Comparison of ENCODE assay signal across 8 mouse cellular contexts in genomic region chr2:91194624-91195332, GRCm38 (mm10). TPM values are rescaled to one million over a fixed set of nuclear protein-coding genes. Genes with fewer than 3 reads are reported as not detected.
DNase-seq lines count a peak whose midpoint lies in the region; ATAC-seq and TF ChIP-seq lines count a peak whose summit lies in the region.

No protein-coding gene starts in this region.

- H3K27me3 ChIP-seq in embryonic facial prominence, embryonic 10.5 days (replicated peaks; ENCODE audit: low read depth, poor library complexity, severe bottlenecking), result peaks cover 20% of the 10 kb centered on the region; the same call in 1 of the 2 replicates
- H3K27me3 ChIP-seq in kidney, adult 2 months (replicated peaks; ENCODE audit: control insufficient read depth, insufficient read depth, low read length), result no peaks in the 10 kb centered on the region
- H3K27me3 ChIP-seq in lung, embryonic 16.5 days (ENCODE audit: control insufficient read depth, insufficient read depth, low read depth, low read length), result no peaks in the 10 kb centered on the region

- no peaks in the 10 kb centered on the region for H3K36me3 ChIP-seq in embryonic facial prominence, embryonic 10.5 days (replicated peaks)
- no peaks in the 10 kb centered on the region for H3K36me3 ChIP-seq in kidney, adult 2 months (ENCODE audit: control insufficient read depth, insufficient read depth, low read length)
- H3K36me3 ChIP-seq in lung, embryonic 16.5 days (ENCODE audit: control insufficient read depth, insufficient read depth, low read length), result no peaks in the 10 kb centered on the region

- no peaks in the 10 kb centered on the region for H3K9me3 ChIP-seq in embryonic facial prominence, embryonic 10.5 days
- no peaks in the 10 kb centered on the region for H3K9me3 ChIP-seq in lung, embryonic 16.5 days (ENCODE audit: control insufficient read depth, low read length)

- peaks cover 16% of the 10 kb centered on the region for H3K4me1 ChIP-seq in embryonic facial prominence, embryonic 10.5 days
- H3K4me1 ChIP-seq in kidney, adult 2 months (ENCODE audit: control insufficient read depth, insufficient read depth, low read length), result peaks cover 4% of the 10 kb centered on the region; the same call in 1 of the 2 replicates
- H3K4me1 ChIP-seq in lung, embryonic 16.5 days (replicated peaks; ENCODE audit: control insufficient read depth, insufficient read depth, low read length), result peaks cover 17% of the 10 kb centered on the region; the same call in 1 of the 2 replicates

- peak; percentile 69 to 77 for DNase-seq in adrenal gland, adult 18-20 months (ENCODE audit: low spot score in 2 of 2)
- DNase-seq in embryonic facial prominence, embryonic 10.5 days (ENCODE audit: low spot score), result peak; percentile 83
- DNase-seq in heart, adult 8-10 months (ENCODE audit: low spot score), result peak; percentile 84
- peak; percentile 95 for DNase-seq in kidney, adult 2 months
- DNase-seq in ovary, adult 18-20 months (ENCODE audit: low spot score), result peak; percentile 76
- peak; percentile 63 to 75 for DNase-seq in urinary bladder, postnatal 4 days (ENCODE audit: low spot score in 2 of 2)

- H3K4me2 ChIP-seq in lung, embryonic 16.5 days (ENCODE audit: low read depth, low read length), result peak overlapping the region; percentile 55

- peak; percentile 12 for TF ChIP-seq POLR2A in kidney, adult 2 months (IDR thresholded peaks at IDR 0.05; ENCODE audit: low read depth, low read length)

- H3K9ac ChIP-seq in lung, embryonic 16.5 days (ENCODE audit: low read length), result peak overlapping the region; percentile 56

- peak overlapping the region; percentile 57 for H3K4me3 ChIP-seq in embryonic facial prominence, embryonic 10.5 days
- peak overlapping the region; percentile 83 for H3K4me3 ChIP-seq in kidney, adult 2 months (ENCODE audit: insufficient read depth, low read depth, low read length)
- peak overlapping the region; percentile 39 for H3K4me3 ChIP-seq in lung, embryonic 16.5 days (ENCODE audit: low read length)

- under 1% methylated on average over 27 of the region's 27 CpGs for WGBS in embryonic facial prominence, embryonic 10.5 days
- WGBS in kidney, adult 2 months, result 2% methylated on average over 27 of the region's 27 CpGs
- WGBS in lung, embryonic 16.5 days, result under 1% methylated on average over 27 of the region's 27 CpGs

- ATAC-seq in CD4-positive, CD25-positive, alpha-beta regulatory T cell, adult 4 months, result peak; percentile 76
- peak; percentile 94 for ATAC-seq in lung, embryonic 16.5 days (ENCODE audit: low read depth)

- TF ChIP-seq CTCF in kidney, adult 2 months (conservative IDR thresholded peaks at IDR 0.05; ENCODE audit: insufficient read depth, insufficient read length, low read depth, low read length), result peak; percentile 77

- H3K27ac ChIP-seq in embryonic facial prominence, embryonic 10.5 days (replicated peaks), result peak overlapping the region; percentile 75
- H3K27ac ChIP-seq in kidney, adult 2 months (ENCODE audit: insufficient read depth, low read depth, low read length), result peak overlapping the region; percentile 93
- peak overlapping the region; percentile 90 for H3K27ac ChIP-seq in lung, embryonic 16.5 days (ENCODE audit: low read length)

RNA-seq across cellular contexts. Expression of gene Nr1h3, which starts 7.9 kb away (rescaled TPM):
- polyA plus RNA-seq in CD4-positive, CD25-positive, alpha-beta regulatory T cell, adult 4 months (2017; shearing (Covaris generic)), result 1 to 10 TPM; 1.4 to 1.8 TPM
- 10 to 100 TPM; 22.2 to 53.1 TPM for total RNA-seq in adrenal gland, adult 18-20 months (2021)
- 1.1 and 1.4 TPM in 2 replicates for polyA plus RNA-seq in embryonic facial prominence, embryonic 10.5 days (2016; fragmentation: Nextera tagmentation; extraction: Ambion mirVana)
- 10 to 100 TPM; 15.6 to 31.0 (median 22.5) TPM for total RNA-seq in heart, adult 8-10 months (2022)
- 92.2 and 106 TPM in 2 replicates for polyA plus RNA-seq in kidney, adult 2 months (2012; rRNA removed)
- polyA plus RNA-seq in lung, embryonic 16.5 days (2015; fragmentation: Nextera tagmentation; extraction: Ambion mirVana), result 27.0 and 30.8 TPM in 2 replicates

RNA-seq across cellular contexts. Expression of gene Acp2, which starts 7.9 kb away (rescaled TPM):
- polyA plus RNA-seq in CD4-positive, CD25-positive, alpha-beta regulatory T cell, adult 4 months (2017; shearing (Covaris generic)), result 10 to 100 TPM; 17.9 to 25.7 TPM
- total RNA-seq in adrenal gland, adult 18-20 months (2021), result 10 to 100 TPM; 38.5 to 43.7 TPM
- 26.0 and 29.0 TPM in 2 replicates for polyA plus RNA-seq in embryonic facial prominence, embryonic 10.5 days (2016; fragmentation: Nextera tagmentation; extraction: Ambion mirVana)
- 10 to 100 TPM; 14.3 to 17.5 (median 16.7) TPM for total RNA-seq in heart, adult 8-10 months (2022)
- polyA plus RNA-seq in kidney, adult 2 months (2012; rRNA removed), result 27.0 and 31.7 TPM in 2 replicates
- 32.6 and 33.3 TPM in 2 replicates for polyA plus RNA-seq in lung, embryonic 16.5 days (2015; fragmentation: Nextera tagmentation; extraction: Ambion mirVana)

RNA-seq across cellular contexts. Expression of gene Madd, which starts 11.1 kb away (rescaled TPM):
- 10 to 100 TPM; 58.7 to 84.7 TPM for polyA plus RNA-seq in CD4-positive, CD25-positive, alpha-beta regulatory T cell, adult 4 months (2017; shearing (Covaris generic))
- 10 to 100 TPM; 22.2 TPM for total RNA-seq in adrenal gland, adult 18-20 months (2021)
- 12.1 and 13.4 TPM in 2 replicates for polyA plus RNA-seq in embryonic facial prominence, embryonic 10.5 days (2016; fragmentation: Nextera tagmentation; extraction: Ambion mirVana)
- total RNA-seq in heart, adult 8-10 months (2022), result 1 to 10 TPM; 4.9 to 6.9 (median 6.1) TPM
- 12.7 and 14.7 TPM in 2 replicates for polyA plus RNA-seq in kidney, adult 2 months (2012; rRNA removed)
- 10.4 and 12.7 TPM in 2 replicates for polyA plus RNA-seq in lung, embryonic 16.5 days (2015; fragmentation: Nextera tagmentation; extraction: Ambion mirVana)

RNA-seq across cellular contexts. Expression of gene Ddb2, which starts 42.0 kb away (rescaled TPM):
- 10 to 100 TPM; 79.4 to 79.5 TPM for polyA plus RNA-seq in CD4-positive, CD25-positive, alpha-beta regulatory T cell, adult 4 months (2017; shearing (Covaris generic))
- 1 to 10 TPM; 8.2 to 8.4 TPM for total RNA-seq in adrenal gland, adult 18-20 months (2021)
- polyA plus RNA-seq in embryonic facial prominence, embryonic 10.5 days (2016; fragmentation: Nextera tagmentation; extraction: Ambion mirVana), result 9.3 and 9.9 TPM in 2 replicates
- 1 to 10 TPM; 1.7 to 4.2 (median 3.3) TPM for total RNA-seq in heart, adult 8-10 months (2022)
- 11.5 and 11.7 TPM in 2 replicates for polyA plus RNA-seq in kidney, adult 2 months (2012; rRNA removed)
- 22.0 and 22.1 TPM in 2 replicates for polyA plus RNA-seq in lung, embryonic 16.5 days (2015; fragmentation: Nextera tagmentation; extraction: Ambion mirVana)

Comparison
In these comparisons a context has a peak if more than half of its experiments do, and no peak if none do; other contexts are left out.
1. Peak in every context shown above with its lines: DNase-seq, ATAC-seq, H3K4me3 ChIP-seq and H3K27ac ChIP-seq.
2. RNA of gene Nr1h3, which starts 7.9 kb away (polyA plus RNA-seq): 92.2 to 106 TPM in kidney, adult 2 months and 27.0 to 30.8 TPM in lung, embryonic 16.5 days; 1.4 to 1.8 TPM in CD4-positive, CD25-positive, alpha-beta regulatory T cell, adult 4 months and 1.1 to 1.4 TPM in embryonic facial prominence, embryonic 10.5 days; every median in the first group is over 10 times any median in the second.